Mouse (Mus musculus) liver (tissue): ENCODE results near the gene Mnd1.

Source experiments
- DNase-seq: peaks from one replicate; pipeline ENCODE4 v3.0.0-alpha.2; 2020; ENCODE audit warnings: mixed read lengths

The Mnd1 gene

DNA sequence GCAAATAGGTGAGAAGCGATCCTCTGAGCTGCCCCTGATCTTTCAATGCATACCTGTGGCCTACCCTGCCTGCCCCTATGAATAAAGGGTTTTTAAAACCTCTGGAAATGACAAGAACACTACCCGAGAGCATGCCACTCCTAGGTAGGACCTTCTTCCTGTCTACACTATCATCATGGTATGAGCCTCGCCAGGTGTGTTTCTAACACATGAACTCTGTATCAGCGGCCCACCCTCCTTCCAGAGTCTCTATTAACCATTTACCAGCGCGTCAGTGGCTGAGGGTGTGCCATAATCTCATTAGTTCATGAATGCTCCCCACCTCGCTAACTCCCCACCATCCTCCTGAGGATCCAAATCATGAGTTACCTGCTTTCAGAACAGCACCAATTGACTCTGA lies 69.2 kb downstream of the Mnd1 start:
- no peak for DNase-seq

DNA sequence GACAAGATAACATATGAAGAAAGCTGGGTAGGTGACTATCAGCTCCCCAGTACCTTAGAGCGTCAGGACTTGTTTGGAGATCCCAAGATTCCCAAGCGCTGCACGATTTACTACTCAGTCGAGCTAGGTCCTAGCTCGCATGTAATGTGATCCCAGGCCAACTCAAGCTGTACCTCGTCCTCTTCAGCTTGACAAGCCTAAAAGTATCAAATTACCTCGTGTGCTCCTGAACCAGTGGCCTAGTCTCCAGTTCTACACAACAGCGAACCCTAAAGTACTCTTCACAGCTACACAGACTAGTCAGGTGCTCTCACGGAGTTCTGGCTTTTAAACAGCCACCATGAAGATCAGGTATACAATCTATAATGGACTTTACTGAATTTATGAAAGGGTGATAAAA lies 70.2 kb downstream of the Mnd1 start:
- DNase-seq: no peak

- DNase-seq: no peak
Observed at GRCm38 (mm10) chr3:84081208-84081722, 74.3 kb downstream of the Mnd1 start.

DNA sequence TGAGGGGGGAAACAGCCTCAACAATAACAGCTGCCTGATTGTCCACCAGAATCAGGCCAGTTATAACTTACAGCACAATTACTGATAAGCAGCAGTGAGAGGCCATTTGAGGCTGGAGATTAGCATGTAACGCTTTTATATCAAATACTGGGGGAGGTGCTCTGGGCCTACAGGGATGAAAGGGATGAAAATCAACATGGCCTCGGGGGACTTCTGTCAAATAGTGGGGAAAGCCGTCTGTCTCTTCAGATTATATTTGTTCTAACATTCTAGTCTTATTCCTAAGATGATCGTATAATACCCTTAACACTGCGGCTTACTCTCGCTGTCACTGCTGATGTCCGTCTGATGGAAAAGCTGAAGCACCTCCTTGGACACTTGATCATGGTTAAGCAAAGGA lies 75.5 kb downstream of the Mnd1 start:
- DNase-seq: no peak

GRCm38 (mm10) chr3:84077505-84077904 lies 78.1 kb downstream of the Mnd1 start:
- no peak for DNase-seq

DNA sequence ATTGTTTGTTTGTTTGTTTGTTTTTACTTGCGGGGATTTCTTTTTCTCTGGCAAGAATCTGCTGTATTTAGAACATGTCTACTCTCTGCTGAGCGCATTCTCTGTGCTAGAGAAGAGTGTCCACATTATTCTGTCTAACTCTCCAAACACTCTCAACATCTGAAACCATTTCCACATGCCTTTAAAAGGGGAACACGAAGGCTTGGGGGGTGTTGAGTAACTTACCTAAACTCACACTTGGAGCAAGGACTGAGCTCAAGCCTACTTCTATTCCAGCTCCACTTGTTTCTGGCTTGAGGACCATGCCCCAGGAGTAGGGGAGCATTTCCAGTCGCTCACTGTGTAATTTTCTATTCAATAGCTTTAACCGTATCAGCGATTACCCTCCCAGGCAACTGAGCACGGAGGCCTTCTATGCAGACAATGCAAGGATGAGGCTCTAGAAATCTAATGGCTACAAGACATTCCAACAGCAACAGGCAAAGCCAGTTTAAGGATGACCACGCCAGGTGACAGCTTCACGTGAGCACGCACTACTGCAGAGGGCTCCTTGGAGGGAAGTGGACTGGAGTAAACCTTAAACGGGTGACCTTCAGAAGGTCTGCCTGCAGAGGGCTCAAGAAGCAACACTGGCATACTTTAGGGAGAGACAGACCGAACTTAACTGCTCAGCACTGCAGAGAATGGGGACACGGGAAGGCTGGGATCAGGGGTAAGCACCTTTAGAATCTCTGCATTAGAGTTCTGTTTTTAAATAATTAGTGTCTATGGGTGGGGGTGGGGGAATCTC lies 78.8 kb downstream of the Mnd1 start:
- DNase-seq: no peak

GRCm38 (mm10) chr3:84075516-84075915 lies 80.1 kb downstream of the Mnd1 start:
- no peak for DNase-seq

DNA sequence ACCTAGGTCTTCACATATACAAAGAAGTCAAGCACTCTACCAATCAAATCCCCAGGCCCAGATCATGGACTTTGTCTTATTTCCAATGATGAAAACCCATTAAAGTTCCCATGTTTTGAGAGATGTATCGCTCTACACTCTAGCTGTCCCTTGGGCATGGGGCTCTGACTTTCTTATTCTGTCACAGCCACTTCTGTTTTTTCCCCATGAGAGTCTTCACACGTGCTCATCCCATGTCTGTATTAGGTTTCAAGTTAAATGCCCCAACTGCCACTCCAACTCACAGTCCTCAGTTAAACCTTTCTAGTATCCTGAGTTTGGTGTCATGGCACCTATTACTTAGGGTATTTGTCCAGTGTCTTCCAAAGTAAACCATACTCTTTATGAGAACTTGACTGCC lies 80.8 kb downstream of the Mnd1 start:
- no peak for DNase-seq

DNA sequence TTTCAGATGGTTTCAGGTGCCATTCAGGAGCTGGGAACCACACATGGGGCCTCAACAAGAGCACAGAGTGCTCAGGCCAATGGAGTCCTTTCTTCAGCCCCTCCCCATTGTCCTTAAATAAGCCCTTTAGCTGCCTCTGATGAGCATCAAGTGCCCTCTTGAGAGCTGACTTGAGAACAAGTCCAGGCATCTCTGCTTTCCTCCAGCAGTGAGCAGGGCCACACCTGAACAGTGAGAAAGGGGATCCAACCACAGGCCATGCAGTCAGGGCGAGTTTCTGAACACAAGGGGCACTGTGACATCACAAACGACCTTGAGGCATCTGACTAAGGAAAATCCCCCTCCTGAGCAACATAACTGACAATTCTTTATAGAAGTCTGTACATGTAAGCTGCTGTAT lies 83.9 kb downstream of the Mnd1 start:
- no peak for DNase-seq

- no peak for DNase-seq
Observed at GRCm38 (mm10) chr3:84070811-84071210, 84.8 kb downstream of the Mnd1 start.

DNA sequence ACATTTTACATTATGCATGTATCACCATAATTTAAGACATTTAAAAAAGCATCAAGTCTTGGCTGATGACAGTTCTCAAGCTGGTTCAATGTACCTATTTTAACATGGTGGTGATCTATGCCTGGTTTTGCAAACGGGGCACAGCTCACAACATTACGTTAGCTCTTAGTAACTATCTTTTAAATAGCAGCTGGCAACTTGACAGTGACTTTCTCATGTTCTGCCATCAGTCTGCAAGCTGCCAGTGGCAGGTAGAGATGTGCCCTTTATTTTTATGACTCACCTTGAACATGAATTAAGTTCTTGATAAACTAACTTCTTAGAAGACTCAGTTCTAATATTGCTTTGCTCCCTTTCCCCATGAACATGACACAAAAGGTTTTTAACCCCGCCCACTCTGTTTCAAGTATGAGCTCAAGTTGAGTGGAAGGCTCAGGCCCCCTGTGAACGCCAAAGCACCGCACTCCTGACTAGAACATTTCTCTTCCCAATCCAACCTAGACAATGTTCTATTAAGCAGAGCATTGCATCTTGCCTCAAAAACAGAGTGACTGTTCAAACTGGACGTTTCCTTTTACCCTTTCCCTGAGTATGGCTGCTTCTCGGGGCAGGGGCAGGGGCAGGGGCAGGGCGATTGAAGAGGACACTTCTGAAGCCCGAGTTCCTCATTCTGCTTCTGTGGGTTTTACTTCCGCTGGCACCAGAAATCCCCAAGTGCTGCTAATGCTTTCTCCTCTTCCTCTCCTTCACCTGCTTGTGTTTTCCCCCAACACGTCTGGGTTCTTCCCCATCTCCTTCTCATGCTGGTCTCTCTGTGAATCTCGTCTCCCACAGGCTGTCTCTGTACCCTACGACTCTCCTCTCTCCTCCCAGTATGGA lies 86.5 kb downstream of the Mnd1 start:
- DNase-seq: no peak

DNA sequence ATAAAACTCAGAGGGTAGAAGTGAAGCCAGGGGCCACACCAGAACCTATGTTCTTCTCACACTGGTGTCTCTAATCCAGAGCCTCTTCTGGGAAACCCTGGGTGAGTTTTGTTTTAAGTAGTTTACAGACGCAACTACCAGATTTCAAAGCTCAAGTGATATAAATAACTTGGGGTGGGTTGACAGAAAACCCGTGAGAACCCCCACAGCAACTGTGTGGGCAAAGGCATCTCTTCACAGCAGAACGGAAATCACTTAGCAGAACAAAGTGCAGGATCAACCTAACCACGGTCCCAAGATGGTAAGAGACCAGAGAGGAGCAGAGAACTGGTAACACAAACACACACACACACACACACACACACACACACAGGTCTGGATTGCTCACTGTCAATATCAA lies 89.8 kb downstream of the Mnd1 start:
- DNase-seq: no peak

DNA sequence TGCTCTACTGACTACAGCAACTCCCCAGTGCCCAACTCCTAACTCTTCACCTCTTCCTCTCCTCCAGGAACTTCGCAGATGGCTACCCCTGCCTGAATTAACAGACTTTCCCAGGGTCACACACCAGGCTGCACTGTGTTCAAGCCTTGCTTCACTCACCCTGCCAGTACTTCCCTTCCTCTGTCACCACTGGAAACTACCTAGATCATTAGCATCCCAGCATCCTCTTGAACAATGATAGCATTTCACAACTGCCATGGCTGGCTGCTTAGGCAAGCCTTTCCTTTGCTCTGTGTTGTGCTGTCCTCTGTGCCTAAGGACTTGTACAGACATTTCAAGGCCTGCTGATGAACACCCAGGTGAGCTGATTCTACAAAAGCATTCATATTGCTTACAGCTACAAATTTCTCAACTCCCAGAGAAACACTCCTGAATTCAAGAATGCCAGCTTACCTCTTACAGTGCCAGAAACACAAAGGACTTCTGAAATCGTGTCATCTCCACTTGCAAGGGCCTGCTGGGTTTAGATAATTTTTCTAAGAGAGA lies 92.1 kb downstream of the Mnd1 start:
- DNase-seq: no peak

GRCm38 (mm10) chr3:84061523-84062453 lies 93.8 kb downstream of the Mnd1 start:
- DNase-seq: no peak

DNA sequence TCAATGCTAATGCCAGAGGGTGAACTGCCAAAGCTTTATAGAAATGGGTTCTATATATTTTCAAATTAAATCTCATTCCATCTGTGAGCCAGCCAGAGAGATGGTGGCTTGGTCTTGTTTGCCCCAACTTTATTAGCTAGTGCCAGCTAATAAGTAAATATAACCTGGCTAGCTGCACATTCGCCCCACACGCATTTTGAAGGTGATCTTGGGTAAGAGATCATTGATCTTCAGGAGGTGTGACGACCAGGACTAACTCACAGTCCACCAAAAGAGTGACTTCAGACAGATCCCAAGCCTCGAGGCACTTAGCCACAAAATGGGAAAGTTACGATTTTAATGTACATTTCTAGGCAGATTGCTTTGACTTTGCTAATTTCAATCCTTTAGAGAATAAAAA lies 94.6 kb downstream of the Mnd1 start:
- no peak for DNase-seq

GRCm38 (mm10) chr3:84060128-84060527 lies 95.5 kb downstream of the Mnd1 start:
- no peak for DNase-seq

- DNase-seq: no peak
Observed at GRCm38 (mm10) chr3:84059676-84060075, 95.9 kb downstream of the Mnd1 start.

DNA sequence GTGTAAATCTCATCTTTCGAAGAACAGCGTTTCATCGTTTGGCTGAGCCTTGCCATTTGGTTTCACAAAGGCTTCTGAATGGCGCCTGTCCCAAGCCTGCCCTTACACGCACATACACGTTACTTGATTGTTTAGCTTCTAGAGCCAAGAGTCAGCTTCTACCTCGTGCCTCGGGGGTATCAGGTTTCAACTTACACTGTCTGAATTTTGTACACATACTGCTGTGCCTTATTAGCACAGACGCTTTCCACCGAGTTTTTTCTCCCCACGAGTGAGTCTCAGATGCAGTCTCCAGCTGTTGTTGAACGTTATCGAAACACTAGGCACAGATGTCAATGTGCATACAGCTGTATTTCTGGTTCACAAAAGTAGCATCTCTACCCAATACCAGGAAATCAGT lies 96.3 kb downstream of the Mnd1 start:
- no peak for DNase-seq

- DNase-seq: no peak
Observed at GRCm38 (mm10) chr3:84048729-84049175, 106.8 kb downstream of the Mnd1 start.

DNA sequence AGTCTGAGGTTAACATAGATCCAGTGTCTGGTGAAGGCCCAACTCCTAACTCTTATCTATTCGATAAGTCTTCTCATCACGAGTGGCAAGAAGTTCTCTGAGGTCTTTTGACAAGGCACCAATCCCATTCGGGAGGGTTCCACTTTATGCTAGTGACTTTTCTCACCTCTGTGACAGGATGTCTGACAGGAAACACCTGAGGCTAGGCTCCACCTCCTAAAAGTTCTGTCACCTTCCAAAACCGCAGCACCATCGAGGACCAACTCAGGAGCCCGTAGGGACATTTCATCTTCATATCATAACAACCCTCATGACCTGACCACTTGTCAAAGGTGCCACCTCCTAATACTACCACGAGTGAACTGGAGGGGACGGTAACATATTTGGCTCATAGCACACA lies 109.4 kb downstream of the Mnd1 start:
- DNase-seq: no peak

DNA sequence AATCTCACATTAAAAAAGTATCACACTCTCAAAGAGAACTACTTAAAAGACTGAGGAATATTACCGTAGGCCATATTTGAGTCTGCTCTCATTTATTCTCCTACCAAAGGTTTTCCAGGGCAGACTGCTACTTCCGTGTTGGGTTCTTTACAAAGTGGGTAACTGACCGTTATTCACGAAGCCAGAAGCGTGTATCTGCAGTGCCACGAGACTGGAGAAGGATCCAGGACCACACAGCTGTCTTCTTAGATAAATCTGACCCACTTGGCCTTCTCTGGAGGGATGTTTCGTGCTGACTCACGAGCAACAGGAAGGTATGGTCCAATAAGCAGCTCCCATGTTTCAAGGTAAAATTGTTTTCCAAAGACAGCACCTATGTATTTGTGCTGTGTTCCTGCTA lies 113.8 kb downstream of the Mnd1 start:
- DNase-seq: peak; percentile 82

GRCm38 (mm10) chr3:84040476-84041082 lies 115.0 kb downstream of the Mnd1 start:
- DNase-seq: peak; percentile 82
